Mouse (Mus musculus): ENCODE measurements around the gene Serpinb8.

GRCm38 (mm10) chr1:107596874-107597273 is 7.1 kb downstream of the Serpinb8 start:
- TF ChIP-seq CTCF (IDR thresholded peaks at IDR 0.05; ENCODE audit: extremely low read depth, insufficient read length, insufficient replicate concordance, low read depth, low read length), result no peak
- TF ChIP-seq POLR2A (IDR thresholded peaks at IDR 0.05; ENCODE audit: low read depth, low read length), result no peak

Data from small intestine, adult 2 months (tissue).